Mouse (Mus musculus) right cerebral cortex, adult 18-20 months (tissue): ENCODE results near the gene Gsdma3.
"Not testable (repeated sequence)": the region's sequence is repeated elsewhere in the genome, so short reads cannot be mapped to it uniquely, and the experiment has no call there.

Experiments used
- DNase-seq: peaks from one replicate; pipeline ENCODE4 v3.0.0; 2022; ENCODE audit warnings: mixed read lengths

Gene Gsdma3

DNA sequence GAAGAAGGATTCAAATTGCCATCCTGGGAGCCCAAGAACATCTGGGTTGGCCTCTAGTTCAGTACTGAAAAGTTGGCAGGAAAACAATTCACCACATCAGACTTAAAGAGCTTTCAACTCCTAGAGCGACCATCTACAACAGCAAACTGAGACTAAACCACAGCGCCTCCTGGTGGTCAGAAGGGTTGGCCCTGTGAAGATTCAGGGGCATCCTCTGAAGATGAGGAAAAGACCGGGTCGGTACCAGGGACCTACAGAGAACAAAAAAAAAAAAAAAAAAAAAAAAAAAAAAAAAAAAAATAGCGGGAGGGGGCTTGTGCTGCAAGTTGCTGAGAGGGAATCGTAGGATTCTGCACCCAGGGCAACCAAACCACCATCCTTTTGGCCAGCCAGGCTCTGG, 28.8 kb upstream of the Gsdma3 start:
- no peak for DNase-seq

DNA sequence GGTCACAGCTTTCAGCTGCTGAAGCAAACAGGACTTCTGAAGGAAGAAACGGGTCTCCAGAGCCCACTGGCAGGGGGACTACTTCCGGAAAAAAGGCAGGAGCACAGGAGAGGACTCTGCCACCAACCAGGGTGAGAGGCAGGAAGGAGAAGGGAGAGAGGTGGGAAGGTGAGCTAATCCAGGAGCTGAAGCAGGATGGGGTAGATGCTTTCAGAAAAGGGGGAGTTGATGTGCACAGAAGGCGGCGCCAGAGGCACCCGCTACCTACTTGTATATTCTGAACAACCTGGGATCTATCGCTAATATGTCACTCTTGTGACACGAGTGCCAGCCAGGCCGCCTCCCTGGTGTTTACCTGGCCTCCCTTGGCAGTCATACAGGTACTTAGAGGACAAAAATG, 28.2 kb upstream of the Gsdma3 start, which contains the start of gene Lrrc3c:
TSS of gene Lrrc3c (plus strand) at position 301 of the 400 bp plus-strand sequence.
- no peak for DNase-seq

DNA sequence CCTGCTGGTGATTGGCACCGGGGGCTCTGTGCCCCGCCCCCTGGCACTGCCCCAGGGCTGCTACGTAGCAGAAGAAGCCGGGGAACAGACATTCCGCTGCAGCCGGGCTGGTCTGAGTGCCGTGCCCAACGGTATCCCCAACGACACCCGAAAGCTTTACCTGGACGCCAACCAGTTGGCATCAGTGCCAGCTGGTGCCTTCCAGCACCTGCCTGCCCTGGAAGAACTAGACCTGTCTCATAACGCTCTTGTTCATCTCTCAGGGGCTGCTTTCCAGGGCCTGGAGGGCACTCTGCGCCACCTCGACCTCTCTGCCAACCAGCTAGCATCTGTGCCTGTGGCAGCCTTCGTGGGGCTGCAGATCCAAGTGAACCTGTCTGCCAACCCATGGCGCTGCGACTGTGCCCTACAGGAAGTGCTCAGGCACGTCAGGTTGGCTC, 27.3 kb upstream of the Gsdma3 start:
- no peak for DNase-seq

DNA sequence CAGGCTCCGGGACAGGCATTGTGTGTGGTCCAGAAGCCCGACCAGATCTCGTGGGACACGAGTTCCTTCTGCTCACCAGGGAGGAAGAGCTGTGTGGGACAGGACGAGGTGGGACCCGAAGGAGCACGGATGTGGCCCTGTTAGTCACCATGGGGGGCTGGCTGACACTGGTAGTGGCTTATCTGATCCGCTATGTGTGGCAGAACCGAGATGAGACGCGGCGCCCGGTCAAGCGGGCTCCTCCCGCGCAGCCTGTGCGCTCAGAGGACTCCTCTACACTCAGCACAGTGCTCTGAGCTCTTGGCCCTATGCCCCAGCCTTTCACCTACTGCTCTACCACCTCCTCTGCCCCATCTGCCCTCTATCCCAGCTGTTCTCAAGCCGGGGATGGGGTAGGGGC, 26.9 kb upstream of the Gsdma3 start:
- DNase-seq, result no peak

DNA sequence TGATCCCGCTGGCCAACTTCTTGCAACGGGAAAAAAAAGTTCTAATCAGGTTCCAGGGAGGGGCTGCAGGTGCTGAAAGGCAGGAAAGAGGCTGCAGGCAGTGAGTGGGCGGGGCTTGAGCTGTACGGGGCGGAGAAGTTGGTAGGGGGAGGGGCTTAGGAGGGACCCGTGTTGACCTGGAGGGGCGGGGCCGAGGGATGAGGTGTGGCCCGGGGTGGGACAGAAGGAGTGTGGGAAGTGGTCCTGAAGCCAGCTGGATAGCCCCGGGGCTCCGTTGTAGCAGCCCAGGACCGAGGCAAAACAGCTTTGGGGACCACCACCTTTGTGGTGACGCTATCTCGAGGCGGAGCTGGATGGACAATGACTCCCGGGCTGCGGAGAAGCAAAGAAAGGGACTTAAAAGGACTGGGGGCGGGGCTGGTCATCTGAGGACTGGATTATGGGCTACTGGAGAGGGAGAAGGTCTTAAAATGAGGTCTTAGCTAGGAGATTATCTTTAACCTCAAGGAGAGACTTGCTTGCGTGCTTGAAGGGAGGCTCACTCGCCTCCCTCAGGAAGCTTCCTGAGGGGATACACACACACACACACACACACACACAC, 24.0 kb upstream of the Gsdma3 start:
- DNase-seq, result no peak

DNA sequence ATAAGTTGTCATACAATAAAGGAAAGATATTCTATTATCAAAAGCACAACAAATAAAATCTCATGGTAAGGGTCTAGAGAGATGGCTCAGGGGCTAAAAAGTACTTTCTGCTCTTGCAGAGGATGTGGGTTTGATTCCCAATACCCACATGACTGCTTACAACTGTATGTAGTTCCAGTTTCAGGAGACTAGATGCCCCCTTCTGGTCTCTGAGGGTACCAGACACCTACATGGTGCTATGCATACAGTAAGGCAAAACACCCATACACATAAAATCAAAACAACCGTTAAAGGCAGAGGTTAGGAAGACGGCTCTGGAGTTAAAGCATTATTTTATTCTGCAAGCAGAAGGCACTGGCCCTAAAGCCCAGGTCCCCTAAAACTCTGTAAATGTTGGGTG, 22.2 kb upstream of the Gsdma3 start:
- no peak for DNase-seq

DNA sequence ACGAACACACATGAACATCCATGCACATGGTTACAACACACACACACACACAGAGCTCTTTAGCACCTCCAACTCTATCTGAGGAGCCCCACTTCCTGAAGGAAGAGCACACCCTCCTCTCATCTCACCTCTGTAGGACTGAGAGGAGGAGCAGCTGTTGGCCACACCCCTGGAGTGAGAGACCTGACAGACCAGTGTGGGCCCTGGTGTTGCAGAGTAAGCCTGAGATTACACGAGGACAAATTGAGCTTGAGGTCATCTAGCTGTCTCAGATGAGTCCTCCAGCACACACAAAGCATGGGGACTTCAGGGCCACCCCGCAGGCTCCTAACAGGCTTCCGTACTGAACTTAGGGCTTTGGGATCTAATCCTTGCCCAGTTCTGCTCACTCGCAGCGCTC, 21.2 kb upstream of the Gsdma3 start:
- not testable (repeated sequence) for DNase-seq

DNA sequence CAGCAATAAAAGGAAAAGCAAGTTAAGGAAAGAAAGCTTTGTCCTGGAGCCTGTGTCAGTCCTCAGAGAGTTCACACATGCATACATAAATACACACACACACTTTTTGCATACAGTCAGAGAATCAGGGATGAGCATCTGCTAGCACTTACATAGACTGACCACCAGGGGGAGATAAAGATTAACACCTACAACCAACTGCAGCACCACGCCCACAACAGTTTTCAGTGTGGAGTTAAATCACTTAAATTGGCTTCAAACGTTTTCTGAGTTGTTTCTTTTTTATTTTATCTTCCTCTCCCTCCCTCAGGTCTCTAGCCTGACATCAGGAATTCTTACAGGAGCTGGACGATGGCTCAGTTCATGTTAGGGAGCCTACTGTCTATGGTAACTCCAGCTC, 19.4 kb upstream of the Gsdma3 start:
- DNase-seq, result peak; percentile 49

DNA sequence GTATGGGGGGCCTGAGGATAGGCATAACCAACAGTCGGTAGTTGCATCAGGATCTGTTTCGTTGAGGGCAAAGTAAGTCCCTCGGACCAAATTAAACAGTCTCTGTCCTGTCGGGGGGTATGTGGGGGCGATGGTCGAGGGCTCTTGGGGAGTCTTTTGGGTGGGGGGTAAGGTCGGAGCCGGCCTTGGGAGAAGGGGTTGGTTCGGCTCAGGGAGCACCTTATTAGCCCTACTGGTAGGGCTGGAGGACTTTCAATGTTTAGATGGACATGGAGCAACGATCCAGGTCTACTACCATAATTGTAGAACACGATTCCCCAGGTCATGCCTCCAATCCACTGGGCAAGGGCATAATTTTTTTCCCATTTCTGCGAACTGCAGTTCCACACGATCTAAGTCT, 5.4 kb upstream of the Gsdma3 start:
- no peak for DNase-seq

DNA sequence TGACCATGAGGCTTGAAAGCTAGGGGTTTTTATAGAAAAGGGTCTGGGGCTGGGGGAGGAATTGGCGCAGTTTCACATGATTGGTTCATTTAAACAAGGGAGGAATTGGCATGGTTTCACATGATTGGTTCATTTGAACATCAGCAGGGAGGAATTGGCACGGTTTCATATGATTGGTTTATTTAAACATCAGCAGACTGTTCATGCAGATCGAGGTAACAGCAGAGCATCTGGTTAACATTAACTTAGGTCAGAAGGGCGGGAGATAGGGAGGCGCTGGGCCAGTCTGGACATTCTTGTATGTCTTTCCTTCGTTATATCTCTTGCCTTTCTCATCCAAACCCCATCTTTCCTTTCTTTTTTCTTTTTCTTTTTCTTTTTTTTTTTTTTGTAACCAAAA, 2.2 kb upstream of the Gsdma3 start:
- DNase-seq, result not testable (repeated sequence)

DNA sequence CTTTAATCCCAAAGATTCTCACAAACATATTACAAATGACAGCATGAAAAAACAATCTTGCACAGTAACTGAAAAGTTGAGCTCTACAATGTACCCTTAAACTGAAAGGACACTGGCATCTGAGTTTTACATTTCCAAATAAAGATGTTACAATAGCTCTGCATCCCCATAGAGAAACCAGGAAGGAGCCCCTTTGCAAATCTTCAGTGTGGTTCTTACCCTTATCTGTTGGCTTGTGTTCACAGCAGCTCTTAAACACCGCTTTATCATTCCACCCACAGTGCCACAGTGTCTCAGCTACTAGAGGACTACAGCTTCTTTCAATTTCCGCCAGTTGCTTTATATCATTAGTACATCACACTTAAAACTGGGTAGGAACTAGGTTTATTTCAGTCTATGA, 1.8 kb upstream of the Gsdma3 start:
- not testable (repeated sequence) for DNase-seq

DNA sequence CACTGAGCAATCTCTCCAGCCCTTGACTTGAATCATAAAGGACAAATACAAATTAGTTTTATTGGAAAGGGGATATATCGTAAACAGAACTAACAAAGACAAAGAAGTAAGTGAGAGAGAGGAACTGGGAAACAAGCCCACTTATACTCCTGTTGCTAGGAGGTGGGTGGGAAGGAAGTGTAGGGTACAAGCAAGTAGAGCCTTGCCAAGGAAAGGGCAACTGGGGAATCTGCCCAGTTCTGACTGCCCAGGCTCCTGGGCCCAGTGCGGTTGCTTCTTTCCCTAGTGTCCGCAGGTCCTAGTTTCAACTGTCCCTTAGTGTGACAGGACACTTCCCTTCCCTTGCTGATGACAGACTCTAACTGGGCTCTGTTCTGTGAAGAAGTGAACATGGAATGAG, 2.5 kb downstream of the Gsdma3 start:
- no peak for DNase-seq

DNA sequence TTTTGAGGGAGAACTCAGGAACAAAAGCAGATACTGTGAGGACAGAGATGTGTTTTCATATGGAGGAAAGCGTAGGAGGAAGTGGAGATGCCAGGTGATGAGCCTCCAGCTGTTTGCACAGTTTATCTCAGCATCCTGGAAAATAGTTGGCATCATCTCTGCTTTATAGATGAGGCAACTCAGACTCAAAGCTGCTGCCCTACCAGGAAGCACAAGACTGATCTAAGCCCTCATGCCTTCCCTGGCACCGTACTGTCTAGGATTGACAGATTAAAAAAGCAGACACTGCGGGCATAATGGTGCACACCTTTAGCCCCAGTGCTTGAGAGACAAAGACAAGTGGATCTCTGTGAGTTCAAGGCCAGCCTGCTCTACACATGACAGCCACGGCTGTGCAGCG, 4.5 kb downstream of the Gsdma3 start:
- DNase-seq, result no peak

DNA sequence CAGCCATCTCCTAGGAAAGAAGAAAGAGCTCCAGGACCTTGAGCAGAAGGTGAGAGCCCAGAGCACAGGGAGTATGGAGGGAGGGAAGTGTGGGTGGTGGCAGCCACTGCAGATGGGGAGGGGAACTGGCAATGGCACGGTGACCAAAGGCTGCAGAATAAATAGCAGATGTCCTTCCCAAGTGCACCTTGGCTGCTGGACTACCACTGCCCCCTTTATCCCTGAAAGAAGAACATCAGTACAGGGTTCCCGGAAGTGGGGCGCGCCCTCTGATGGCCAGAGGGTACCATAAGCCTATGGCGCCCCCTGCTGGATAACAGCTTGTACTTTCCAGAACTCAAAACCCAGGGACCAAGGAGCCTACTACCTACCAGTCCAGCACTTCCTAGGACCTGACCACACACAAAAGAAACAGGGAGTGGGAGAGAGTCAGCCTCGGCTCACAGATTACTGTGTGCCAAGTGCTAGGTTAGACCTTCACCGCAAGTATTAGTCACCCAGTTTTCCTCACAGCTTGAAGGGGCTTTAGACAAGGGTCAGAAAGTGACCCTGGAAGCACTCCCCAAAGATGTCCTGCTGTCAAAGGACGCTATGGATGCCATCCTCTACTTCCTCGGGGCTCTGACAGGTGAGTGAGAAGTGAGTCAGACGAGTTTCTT, 9.3 kb downstream of the Gsdma3 start:
- not testable (repeated sequence) for DNase-seq

DNA sequence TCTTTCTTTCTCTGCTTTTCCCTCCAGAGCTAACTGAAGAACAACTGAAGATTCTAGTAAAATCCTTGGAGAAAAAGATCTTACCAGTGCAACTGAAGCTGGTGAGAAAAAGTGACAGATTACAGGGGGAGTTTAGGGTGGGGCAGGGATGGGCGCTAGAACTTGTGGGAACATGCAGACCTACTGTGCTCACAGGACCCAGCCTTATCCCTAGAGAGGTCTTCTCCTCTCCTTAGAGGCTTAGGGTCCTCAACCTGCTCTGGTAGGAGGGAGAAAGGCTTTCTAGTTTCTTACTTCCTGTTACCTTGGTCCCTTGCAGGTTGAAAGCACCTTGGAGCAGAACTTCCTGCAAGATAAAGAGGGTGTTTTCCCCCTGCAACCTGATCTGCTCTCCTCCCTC, 11.3 kb downstream of the Gsdma3 start:
- no peak for DNase-seq

DNA sequence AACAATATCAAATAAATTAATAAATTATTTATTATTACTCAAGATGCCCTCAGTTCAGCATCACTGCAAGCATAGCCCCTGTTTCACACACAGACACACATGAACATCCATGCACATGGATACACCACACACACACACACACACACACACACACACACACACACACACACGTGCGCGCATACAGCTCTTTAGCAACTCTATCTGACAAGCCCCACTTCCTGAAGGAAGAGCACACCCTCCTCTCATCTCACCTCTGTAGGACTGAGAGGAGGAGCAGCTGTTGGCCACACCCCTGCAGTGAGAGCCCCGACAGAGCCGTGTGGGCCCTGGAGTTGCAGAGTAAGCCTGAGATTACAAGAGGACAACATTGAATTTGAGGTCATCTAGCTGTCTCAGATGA, 13.9 kb downstream of the Gsdma3 start:
- no peak for DNase-seq

DNA sequence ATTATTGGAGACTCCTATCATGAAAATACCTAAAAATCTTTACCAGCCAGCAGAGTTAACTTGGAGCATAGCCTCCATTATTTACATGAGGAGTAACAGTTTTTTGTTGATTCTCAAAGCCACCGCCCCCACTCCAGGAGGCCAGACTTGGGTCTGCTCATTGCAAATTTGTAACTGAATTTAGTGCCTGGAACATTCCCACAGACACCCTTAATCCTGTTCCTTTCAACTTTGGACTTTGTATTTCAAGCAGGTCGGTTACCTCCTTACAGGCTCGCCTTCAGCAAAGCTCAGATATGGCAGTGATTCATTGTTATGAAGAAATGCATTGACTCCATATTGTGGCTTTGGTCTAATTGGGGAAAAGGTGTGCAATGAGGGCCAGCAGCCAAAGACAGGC, 18.6 kb downstream of the Gsdma3 start:
- no peak for DNase-seq

DNA sequence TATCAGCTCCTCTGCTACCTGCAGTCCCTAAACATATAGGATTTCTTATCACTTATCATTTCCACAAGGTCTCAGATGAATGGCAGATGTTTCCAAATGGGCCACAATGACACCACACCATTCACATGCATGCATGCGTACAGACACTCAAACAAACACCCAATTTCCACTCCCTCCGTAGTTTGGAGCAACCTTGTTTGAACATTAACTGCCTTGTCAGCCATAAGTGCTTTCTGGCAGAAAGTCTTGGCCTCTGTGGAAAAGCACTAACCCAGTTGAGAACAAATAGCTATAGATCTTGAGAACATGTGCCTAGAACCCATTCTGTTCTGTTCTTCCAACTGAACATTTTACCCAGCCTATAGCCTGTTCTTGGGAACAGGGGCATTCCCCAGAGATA, 19.8 kb downstream of the Gsdma3 start:
- no peak for DNase-seq

DNA sequence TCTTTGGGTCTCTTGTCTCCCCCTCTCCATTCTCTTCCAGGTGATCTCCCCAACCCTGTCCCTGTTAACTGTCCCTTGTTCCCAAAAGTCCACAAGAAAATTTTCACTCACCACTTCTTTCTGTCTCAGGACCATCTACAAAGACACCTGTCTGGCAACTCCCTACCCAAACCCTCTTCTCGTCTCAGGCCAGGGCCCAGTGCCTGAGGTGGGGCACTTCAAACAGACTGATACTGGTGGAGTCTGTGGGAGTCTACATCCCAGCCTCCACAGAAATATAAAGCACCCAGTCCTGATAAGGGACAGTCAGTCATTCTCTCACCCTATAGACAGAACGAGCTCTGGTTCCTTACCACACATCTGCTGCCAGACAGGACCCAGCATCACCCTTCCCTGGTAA, 20.3 kb downstream of the Gsdma3 start, which contains the start of gene Gsdma2:
TSS of gene Gsdma2 (plus strand) at position 301 of the 400 bp plus-strand sequence.
- DNase-seq, result no peak

DNA sequence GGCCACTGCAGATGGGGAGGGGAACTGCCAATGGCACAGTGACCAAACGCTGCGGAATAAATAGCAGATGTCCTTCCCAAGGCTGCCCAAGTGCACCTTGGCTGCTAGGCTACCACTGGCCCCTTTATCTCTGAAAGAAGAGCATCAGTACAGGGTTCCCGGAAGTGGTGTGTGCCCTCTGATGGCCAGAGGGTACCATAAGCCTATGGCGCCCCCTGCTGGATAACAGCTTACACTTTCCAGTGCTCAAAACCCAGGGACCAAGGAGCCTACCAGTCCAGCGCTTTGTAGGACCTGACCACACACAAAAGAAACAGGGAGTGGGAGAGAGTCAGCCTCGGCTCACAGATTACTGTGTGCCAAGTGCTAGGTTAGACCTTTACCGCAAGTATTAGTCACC, 28.9 kb downstream of the Gsdma3 start:
- DNase-seq, result peak; percentile 19

DNA sequence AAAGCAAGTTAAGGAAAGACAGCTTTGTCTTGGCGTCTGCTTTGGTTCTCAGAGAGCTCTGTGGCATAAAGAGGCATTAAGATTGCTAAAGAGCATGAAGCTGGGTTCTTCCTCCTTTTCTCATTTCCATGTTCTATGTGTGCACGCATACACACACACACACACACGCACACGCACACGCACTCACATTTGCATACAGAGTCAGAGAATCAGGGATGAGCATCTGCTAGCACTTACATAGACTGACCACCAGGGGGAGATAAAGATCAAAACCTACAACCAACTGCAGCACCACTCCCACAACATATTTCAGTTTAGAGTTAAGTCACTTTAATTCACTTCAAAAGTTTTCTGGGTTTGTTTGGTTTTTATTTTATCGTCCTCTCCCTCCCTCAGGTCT, 34.4 kb downstream of the Gsdma3 start:
- DNase-seq, result peak; percentile 50

DNA sequence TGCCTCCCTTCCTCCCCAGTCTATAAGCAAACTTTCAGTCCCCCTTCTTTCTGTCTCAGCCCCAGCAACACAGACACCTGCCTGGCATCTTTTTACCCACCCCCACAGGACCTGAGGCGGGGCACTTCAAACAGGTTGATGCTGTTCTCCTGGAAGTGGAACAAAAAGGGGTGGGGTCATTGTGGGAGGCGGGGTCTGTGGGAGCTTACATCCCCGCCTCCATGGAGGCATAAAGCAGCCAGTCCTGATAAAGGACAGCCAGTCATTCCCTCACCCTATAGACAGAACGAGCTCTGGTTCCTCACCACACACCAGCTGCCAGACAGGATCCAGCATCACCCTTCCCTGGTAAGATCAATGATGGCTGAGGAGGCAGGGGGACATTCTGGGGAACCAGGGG, 37.9 kb downstream of the Gsdma3 start, which contains the start of gene Gsdma:
TSS of gene Gsdma (plus strand) at position 261 of the 400 bp plus-strand sequence.
- DNase-seq, result no peak

DNA sequence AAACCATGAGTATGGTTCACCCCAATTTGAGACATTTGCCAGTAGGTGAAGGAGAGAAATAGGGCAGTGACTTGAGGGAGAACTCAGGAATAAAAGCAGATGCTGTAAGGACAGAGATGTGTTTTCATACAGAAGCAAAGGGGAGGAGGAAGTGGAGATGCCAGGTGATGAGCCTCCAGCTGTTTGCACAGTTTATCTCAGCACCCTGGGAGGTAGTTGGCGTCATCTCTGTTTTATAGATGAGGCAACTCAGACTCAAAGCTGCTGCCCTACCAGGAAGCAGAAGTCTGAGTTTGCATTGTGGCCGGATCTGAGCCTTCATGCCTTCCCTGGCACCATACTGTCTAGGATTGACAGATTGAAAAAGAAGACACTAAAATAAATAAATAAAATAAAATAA, 42.8 kb downstream of the Gsdma3 start:
- DNase-seq, result no peak

DNA sequence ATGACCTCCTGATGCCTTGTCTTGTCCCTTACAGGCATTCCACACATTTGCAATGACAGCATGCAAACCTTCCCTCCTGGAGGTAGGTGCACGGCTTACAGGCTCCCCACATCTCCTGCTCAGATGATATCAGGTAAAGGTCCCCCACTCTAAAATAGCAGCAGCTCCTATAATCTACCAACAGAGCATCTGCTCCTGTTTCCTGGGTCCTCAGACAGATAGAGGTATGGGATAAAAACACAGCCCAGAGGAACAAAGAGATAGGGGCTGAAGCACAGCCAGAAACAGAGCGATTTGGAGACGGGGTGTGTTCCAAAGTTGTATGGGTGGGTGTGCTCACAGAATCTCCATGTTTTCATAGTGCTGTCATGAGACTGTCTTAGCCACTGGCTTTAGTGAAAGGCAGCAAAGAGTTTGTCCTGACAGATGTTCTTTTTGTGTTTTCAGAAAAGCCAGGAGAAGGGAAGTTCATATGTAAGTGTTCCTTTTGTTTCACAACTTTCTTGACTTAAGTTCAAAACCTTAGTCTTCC, 45.2 kb downstream of the Gsdma3 start:
- DNase-seq, result no peak

DNA sequence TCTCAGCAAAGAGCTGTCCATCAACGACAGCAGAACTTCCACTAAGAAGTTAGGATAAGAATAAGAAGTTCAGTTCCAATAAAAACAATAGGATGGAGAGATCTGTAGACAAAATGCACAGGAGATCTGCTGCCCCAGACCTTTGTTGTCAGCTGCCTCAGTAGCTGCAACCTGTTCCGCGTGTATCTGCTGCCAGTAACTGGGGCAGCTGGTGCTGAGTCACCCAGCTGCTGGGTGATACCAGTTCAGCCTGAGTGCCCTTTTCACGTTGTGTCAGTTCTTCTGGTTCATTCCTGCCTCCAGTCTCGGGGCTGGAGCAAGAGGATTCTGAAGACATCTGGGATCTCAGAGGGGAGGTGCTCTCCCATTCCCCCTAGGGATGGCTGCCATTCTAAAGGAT, 45.7 kb downstream of the Gsdma3 start:
- no peak for DNase-seq
